Mouse (Mus musculus) hindbrain, embryonic 14.5 days (tissue): ENCODE data around the gene Ndufs8. TPM values are rescaled to one million over a fixed set of nuclear protein-coding genes. Genes with fewer than 3 reads are reported as not detected.

ENCODE experiments used
- ATAC-seq: fragments of 200-750 bp; cut with Nextera tagmentation; 2 replicates; pipeline ENCODE4 v1.8.0; 2017; ENCODE audit warnings: moderate number of reproducible peaks, mild to moderate bottlenecking, moderate TSS enrichment, moderate library complexity; ENCODE audit not compliant: low FRiP score
- DNase-seq: peaks from one replicate; pipeline ENCODE4 v3.0.0-alpha.2; 2015; ENCODE audit warnings: low spot score
- H3K27ac ChIP-seq: fragments of 300-500 bp; sonication (generic); 2 replicates; pipeline ENCODE4 v1.5.1; 2014; ENCODE audit warnings: mild to moderate bottlenecking, moderate library complexity
- H3K27me3 ChIP-seq: fragments of 300-500 bp; sonication (generic); 2 replicates; pipeline ENCODE4 v1.6.1; 2014; ENCODE audit warnings: mild to moderate bottlenecking, low read length, mixed read lengths; ENCODE audit not compliant: control insufficient read depth, insufficient read depth
- H3K36me3 ChIP-seq: fragments of 300-500 bp; sonication (generic); replicated peaks from 2 replicates; pipeline ENCODE4 v1.6.1; 2014; ENCODE audit not compliant: control insufficient read depth, insufficient read depth
- H3K4me1 ChIP-seq: fragments of 300-500 bp; sonication (generic); replicated peaks from 2 replicates; pipeline ENCODE4 v1.6.1; 2014; ENCODE audit warnings: antibody characterized with exemption, low read length, mixed read lengths; ENCODE audit not compliant: control insufficient read depth, insufficient read depth
- H3K4me2 ChIP-seq: fragments of 300-500 bp; sonication (generic); replicated peaks from 2 replicates; pipeline ENCODE4 v1.6.1; 2014; ENCODE audit warnings: mild to moderate bottlenecking, moderate library complexity
- H3K4me3 ChIP-seq: fragments of 300-500 bp; sonication (generic); replicated peaks from 2 replicates; pipeline ENCODE4 v1.5.1; 2014; ENCODE audit warnings: mild to moderate bottlenecking, low read length
- H3K9ac ChIP-seq: fragments of 300-500 bp; sonication (generic); 2 replicates; pipeline ENCODE4 v1.6.1; 2014
- H3K9me3 ChIP-seq: fragments of 300-500 bp; sonication (generic); 2 replicates; pipeline ENCODE4 v1.6.1; 2016; ENCODE audit warnings: low read length; ENCODE audit not compliant: control insufficient read depth
- WGBS: fragments of 180-500 bp; shearing (Covaris S2); extraction: QIAGEN DNeasy Blood & Tissue Kit; methylation state at CpG from one replicate; pipeline ENCODE4 v1.1.7; 2014; 5-methylcytosine and 5-hydroxymethylcytosine counted together
- polyA plus RNA-seq: library from polyadenylated mRNA; unstranded; fragments of >200 nt; fragmentation: Nextera tagmentation; extraction: Ambion mirVana; gene quantifications from 2 replicates; pipeline ENCODE4 v1.2.1, GENCODE M21; 2014

Gene Ndufs8
- polyA plus RNA-seq, 1 experiment from 2014 or later, result 332 TPM

- H3K4me1 ChIP-seq, result 0 out of 2 replicates have a peak, but pooled peaks cover 10% of the 10 kb centered on the region
- H3K9ac ChIP-seq, result no peak overlapping the region
- 80% methylated on average over 6 of the region's 6 CpGs for WGBS
These were observed 13.3 kb upstream of the Ndufs8 start for GRCm38 (mm10) chr19:3925859-3926258.

GRCm38 (mm10) chr19:3924868-3925267, 12.3 kb upstream of the Ndufs8 start:
- Histone ChIP-seq H3K27ac (no peak overlapping the region), H3K4me3 (no peak overlapping the region), H3K9me3 (no peaks in the 10 kb centered on the region), H3K4me2 (no peak overlapping the region), H3K9ac (no peak overlapping the region), H3K36me3 (no peaks in the 10 kb centered on the region), H3K4me1 (0 out of 2 replicates have a peak, but pooled peaks cover 2% of the 10 kb centered on the region), H3K27me3 (no peaks in the 10 kb centered on the region)
- ATAC-seq (no peak), DNase-seq (no peak)
- 92% methylated on average over 7 of the region's 7 CpGs for WGBS

More at GRCm38 (mm10) chr19:3925859-3926258, 13.3 kb upstream of the Ndufs8 start:
- no peak for DNase-seq
- no peak overlapping the region for H3K4me2 ChIP-seq
- H3K4me3 ChIP-seq, result no peak overlapping the region
- no peaks in the 10 kb centered on the region for H3K36me3 ChIP-seq
- ATAC-seq, result no peak
- H3K9me3 ChIP-seq, result no peaks in the 10 kb centered on the region
- no peak overlapping the region for H3K27ac ChIP-seq
- H3K27me3 ChIP-seq, result no peaks in the 10 kb centered on the region

GRCm38 (mm10) chr19:3924190-3924589, 11.6 kb upstream of the Ndufs8 start:
- H3K27ac ChIP-seq, result no peak overlapping the region; the same call in 1 of the 2 replicates
- H3K9me3 ChIP-seq, result no peaks in the 10 kb centered on the region
- H3K4me3 ChIP-seq, result no peak overlapping the region
- no peak for DNase-seq
- no peak overlapping the region for H3K9ac ChIP-seq
- H3K4me2 ChIP-seq, result no peak overlapping the region
- no peak for ATAC-seq
- no peaks in the 10 kb centered on the region for H3K36me3 ChIP-seq
- no peaks in the 10 kb centered on the region for H3K4me1 ChIP-seq
- WGBS, result 75% methylated on average over 8 of the region's 8 CpGs
- no peaks in the 10 kb centered on the region for H3K27me3 ChIP-seq

DNA sequence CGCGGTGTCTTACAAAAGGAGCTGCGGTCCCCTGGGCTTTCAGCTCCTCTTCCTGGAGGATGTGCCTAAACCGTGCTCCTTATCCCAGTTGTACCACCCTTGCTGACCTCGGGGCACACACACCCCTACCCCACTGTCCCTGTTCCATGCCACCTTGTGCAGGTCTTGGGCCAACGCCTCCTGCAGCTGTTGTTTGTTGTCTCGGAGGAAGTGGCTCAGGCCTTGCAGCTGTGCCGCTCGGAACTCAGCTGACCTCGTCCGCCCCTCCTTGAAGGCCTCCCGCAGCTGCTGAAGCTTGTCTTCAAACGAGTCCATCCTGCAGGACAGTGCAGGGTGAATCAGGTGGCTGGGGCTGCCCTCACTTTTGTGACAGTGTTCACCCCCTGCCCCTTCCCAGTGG, 11.0 kb upstream of the Ndufs8 start:
- H3K27ac ChIP-seq, result no peak overlapping the region
- no peak for DNase-seq

GRCm38 (mm10) chr19:3922661-3923371, 10.2 kb upstream of the Ndufs8 start:
- Histone ChIP-seq H3K4me2 (no peak overlapping the region), H3K4me3 (no peak overlapping the region), H3K27ac (no peak overlapping the region), H3K9me3 (no peaks in the 10 kb centered on the region), H3K9ac (no peak overlapping the region), H3K27me3 (no peaks in the 10 kb centered on the region), H3K36me3 (no peaks in the 10 kb centered on the region), H3K4me1 (no peaks in the 10 kb centered on the region)
- ATAC-seq, result no peak
- WGBS, result 60% methylated on average over 10 of the region's 10 CpGs
- no peak for DNase-seq

More for the DNA sequence above, 11.0 kb upstream of the Ndufs8 start:
- Histone ChIP-seq H3K4me3 (no peak overlapping the region), H3K36me3 (no peaks in the 10 kb centered on the region), H3K9ac (no peak overlapping the region), H3K27me3 (no peaks in the 10 kb centered on the region), H3K9me3 (no peaks in the 10 kb centered on the region), H3K4me2 (no peak overlapping the region), H3K4me1 (no peaks in the 10 kb centered on the region)
- no peak for ATAC-seq
- 57% methylated on average over 13 of the region's 13 CpGs for WGBS

GRCm38 (mm10) chr19:3919928-3920327, 7.4 kb upstream of the Ndufs8 start:
- Histone ChIP-seq H3K27me3 (no peaks in the 10 kb centered on the region), H3K4me2 (no peak overlapping the region), H3K4me3 (no peak overlapping the region), H3K27ac (no peak overlapping the region), H3K9me3 (no peaks in the 10 kb centered on the region), H3K4me1 (no peaks in the 10 kb centered on the region), H3K36me3 (no peaks in the 10 kb centered on the region), H3K9ac (no peak overlapping the region)
- DNase-seq (no peak), ATAC-seq (no peak)

DNA sequence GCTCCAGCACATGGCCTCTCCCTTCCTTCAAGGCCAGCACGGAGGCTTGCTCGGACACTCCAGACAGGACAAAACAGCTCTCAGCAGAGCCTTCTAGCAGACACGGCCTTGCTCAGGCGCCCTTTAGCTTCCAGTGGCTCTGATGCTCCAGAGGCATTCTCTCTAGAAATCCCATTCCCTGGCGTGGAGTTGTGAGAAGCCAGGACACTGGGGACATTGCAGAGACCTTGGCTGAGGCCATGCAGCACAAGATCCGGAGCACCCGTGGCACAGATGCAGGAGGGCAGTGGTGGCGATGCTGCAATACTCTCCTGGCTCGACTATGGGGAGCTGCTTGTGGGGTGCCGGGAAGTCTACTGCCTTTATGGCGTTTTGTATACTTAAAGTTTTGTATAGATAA, 4.2 kb upstream of the Ndufs8 start:
- DNase-seq (no peak), ATAC-seq (no peak)
- Histone ChIP-seq H3K36me3 (no peaks in the 10 kb centered on the region), H3K4me1 (peaks cover 13% of the 10 kb centered on the region), H3K4me2 (no peak overlapping the region), H3K4me3 (no peak overlapping the region), H3K27me3 (no peaks in the 10 kb centered on the region), H3K27ac (no peak overlapping the region), H3K9ac (no peak overlapping the region), H3K9me3 (no peaks in the 10 kb centered on the region)
- WGBS, result 78% methylated on average over 11 of the region's 11 CpGs

DNA sequence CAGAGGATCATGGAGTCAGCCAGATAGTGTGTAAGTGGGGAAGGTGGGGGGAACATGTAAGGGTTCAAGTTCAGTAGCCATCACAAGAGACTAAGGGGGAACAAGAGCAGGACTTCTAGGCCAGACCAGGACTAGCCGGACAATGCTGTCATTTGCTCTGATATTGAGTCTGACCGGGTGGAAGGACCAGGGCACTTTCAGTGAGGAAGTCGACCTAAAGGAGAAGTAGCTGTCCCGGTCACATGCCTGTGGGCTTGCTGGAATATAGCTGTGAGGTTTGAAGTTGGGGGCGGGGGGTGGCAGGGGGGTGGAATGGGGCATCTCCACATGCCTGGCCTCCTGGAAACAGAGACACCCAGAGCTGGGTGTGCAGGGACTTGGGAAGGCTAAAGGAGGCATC, 2.0 kb upstream of the Ndufs8 start:
- WGBS, result 91% methylated on average over 5 of the region's 5 CpGs
- no peaks in the 10 kb centered on the region for H3K9me3 ChIP-seq
- no peak overlapping the region for H3K27ac ChIP-seq
- DNase-seq (no peak), ATAC-seq (no peak)
- H3K4me1 ChIP-seq, result peaks cover 16% of the 10 kb centered on the region
- no peak overlapping the region for H3K9ac ChIP-seq
- peaks cover 19% of the 10 kb centered on the region for H3K36me3 ChIP-seq
- H3K4me2 ChIP-seq, result no peak overlapping the region
- no peak overlapping the region for H3K4me3 ChIP-seq
- no peaks in the 10 kb centered on the region for H3K27me3 ChIP-seq

DNA sequence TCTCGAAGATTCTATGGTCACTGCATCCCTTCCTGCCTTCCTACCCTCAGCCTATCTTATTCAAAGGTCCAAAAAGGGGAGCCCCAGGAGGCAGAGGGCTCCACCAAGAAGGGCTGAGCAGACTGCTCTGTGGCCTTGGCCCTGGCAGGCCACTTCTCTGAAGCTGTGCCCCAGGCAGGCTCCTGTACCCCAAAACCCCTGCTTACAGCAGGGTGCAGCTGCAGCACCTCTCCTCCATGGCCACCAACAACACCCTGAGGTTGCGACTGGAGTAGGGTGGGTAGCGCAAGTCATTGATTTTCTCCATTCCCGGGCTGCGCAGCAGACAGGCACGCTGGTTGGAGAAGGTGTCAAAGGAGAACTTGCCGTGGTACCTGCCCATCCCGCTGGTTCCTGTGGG, 1.1 kb upstream of the Ndufs8 start:
- H3K27ac ChIP-seq, result no peak overlapping the region
- no peaks in the 10 kb centered on the region for H3K9me3 ChIP-seq
- peaks cover 16% of the 10 kb centered on the region for H3K4me1 ChIP-seq
- peaks cover 28% of the 10 kb centered on the region for H3K36me3 ChIP-seq
- peak overlapping the region; percentile 62 for H3K4me2 ChIP-seq
- no peaks in the 10 kb centered on the region for H3K27me3 ChIP-seq
- ATAC-seq (no peak), DNase-seq (no peak)
- H3K9ac ChIP-seq, result peak overlapping the region; percentile 44
- 89% methylated on average over 8 of the region's 8 CpGs for WGBS
- peak overlapping the region; percentile 54 for H3K4me3 ChIP-seq

GRCm38 (mm10) chr19:3910206-3910605, 2.4 kb downstream of the Ndufs8 start:
- Histone ChIP-seq H3K4me1 (peaks cover 19% of the 10 kb centered on the region), H3K9ac (no peak overlapping the region)

More at GRCm38 (mm10) chr19:3910206-3910605, 2.4 kb downstream of the Ndufs8 start:
- no peak for ATAC-seq
- DNase-seq, result no peak
- Histone ChIP-seq H3K4me2 (no peak overlapping the region), H3K36me3 (peaks cover 36% of the 10 kb centered on the region), H3K4me3 (no peak overlapping the region), H3K27me3 (no peaks in the 10 kb centered on the region), H3K27ac (no peak overlapping the region), H3K9me3 (no peaks in the 10 kb centered on the region)
- 85% methylated on average over 5 of the region's 5 CpGs for WGBS
